Mouse (Mus musculus) cerebellum, adult 2 months (tissue): ENCODE results near the gene Map2.

Experiments
- CTCF ChIP-seq: fragments of 200-500 bp; IDR thresholded peaks from 2 replicates; pipeline ENCODE4 v1.5.1; 2011; ENCODE audit warnings: low read depth, mild to moderate bottlenecking, control low read depth, low read length, moderate library complexity, borderline replicate concordance; ENCODE audit not compliant: insufficient read depth
- POLR2A ChIP-seq: fragments of 200-500 bp; IDR thresholded peaks from 2 replicates; pipeline ENCODE4 v1.6.1; 2011; ENCODE audit warnings: low read length, control low read depth, borderline replicate concordance; ENCODE audit not compliant: insufficient read depth

- TF ChIP-seq CTCF, result no peak
- TF ChIP-seq POLR2A, result no peak
Observed at GRCm38 (mm10) chr1:66442922-66443321, 267.8 kb downstream of the Map2 start.
